Comparison of ENCODE assay signal across 19 mouse cellular contexts in the genomic region with DNA sequence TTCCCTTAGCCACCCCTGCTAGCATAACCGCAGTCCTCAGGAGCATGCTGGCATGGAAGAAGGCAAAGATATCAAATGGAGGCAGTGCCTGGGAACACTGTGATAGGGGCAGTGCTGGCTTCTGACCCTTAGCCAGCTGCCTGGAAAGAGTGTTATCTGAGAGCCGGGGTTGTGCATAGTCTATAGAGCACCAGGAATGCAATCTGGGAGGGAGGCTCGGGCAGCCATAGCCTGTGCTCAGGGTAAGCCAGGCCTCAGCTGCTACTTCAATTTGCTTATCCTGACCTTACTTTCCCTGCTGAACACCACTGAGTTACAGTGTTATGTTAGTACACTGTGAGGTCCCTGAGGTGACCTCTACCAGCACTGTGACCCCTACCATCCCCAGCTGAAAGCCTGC.
DNase-seq lines count a peak whose midpoint lies in the region; ATAC-seq and TF ChIP-seq lines count a peak whose summit lies in the region.
"Had no signal": no experiment of that assay in that cellular context is flagged by ENCODE, and none has a peak within 500 bp of the region (broad histone marks: within the 10 kb centered on the region; RNA-seq: fewer than 3 reads in every experiment).

No protein-coding gene starts in this region.

- no peak overlapping the region for H3K4me3 ChIP-seq in hindbrain, embryonic 10.5 days
- H3K4me3 ChIP-seq in hindbrain, embryonic 12.5 days: no peak overlapping the region
- H3K4me3 ChIP-seq in embryonic facial prominence, embryonic 12.5 days: no peak overlapping the region
- H3K4me3 ChIP-seq in heart, postnatal 0 days (ENCODE audit: low read depth, low read length): no peak overlapping the region
- H3K4me3 ChIP-seq in cerebellum, adult 2 months (replicated peaks; ENCODE audit: insufficient read depth, low read depth, low read length): no peak overlapping the region
- H3K4me3 ChIP-seq: layer of hippocampus, adult 2 months; midbrain, embryonic 12.5 days; neural tube, embryonic 12.5 days had no signal

- WGBS in hindbrain, embryonic 10.5 days: 32% methylated on average over 3 of the region's 3 CpGs
- 41% methylated on average over 3 of the region's 3 CpGs for whole genome bisulfite sequencing in hindbrain, embryonic 12.5 days
- WGBS in embryonic facial prominence, embryonic 12.5 days: 56% methylated on average over 3 of the region's 3 CpGs
- 20% methylated on average over 3 of the region's 3 CpGs for WGBS in heart, postnatal 0 days
- WGBS in cerebellum, adult 2 months: 72% methylated on average over 3 of the region's 3 CpGs

- peak; percentile 19 for DNase-seq in hindbrain, embryonic 10.5 days (ENCODE audit: low spot score)
- no peak for DNase-seq in heart, postnatal 0 days (ENCODE audit: low spot score)
- DNase-seq in kidney, postnatal 14 days: peak; percentile 55
- no peak for DNase-seq in adrenal gland, postnatal 36 days
- no peak for DNase-seq in cerebellum, adult 2 months
- DNase-seq: cerebellum, postnatal 36 days; lung, postnatal 36 days; retina, postnatal 1 day; spleen, adult 18-20 months had no signal

- peaks cover 15% of the 10 kb centered on the region; the same call in 1 of the 2 replicates for H3K4me1 ChIP-seq in hindbrain, embryonic 10.5 days (replicated peaks)
- H3K4me1 ChIP-seq in hindbrain, embryonic 12.5 days: peaks cover 9% of the 10 kb centered on the region
- no peaks in the 10 kb centered on the region for H3K4me1 ChIP-seq in embryonic facial prominence, embryonic 12.5 days
- H3K4me1 ChIP-seq in heart, postnatal 0 days (ENCODE audit: control insufficient read depth, insufficient read depth): no peaks in the 10 kb centered on the region
- no peaks in the 10 kb centered on the region for H3K4me1 ChIP-seq in cerebellum, adult 2 months (ENCODE audit: control insufficient read depth, insufficient read depth, low read length)
- H3K4me1 ChIP-seq: neural tube, embryonic 12.5 days had no signal

- 0 out of 2 replicates have a peak overlapping the region, but pooled peaks have one; percentile 29 for H3K27ac ChIP-seq in hindbrain, embryonic 10.5 days
- no peak overlapping the region for H3K27ac ChIP-seq in hindbrain, embryonic 12.5 days
- no peak overlapping the region for H3K27ac ChIP-seq in embryonic facial prominence, embryonic 12.5 days
- no peak overlapping the region for H3K27ac ChIP-seq in heart, postnatal 0 days (ENCODE audit: low read depth)
- H3K27ac ChIP-seq in cerebellum, adult 2 months (ENCODE audit: insufficient read depth, low read length): no peak overlapping the region
- H3K27ac ChIP-seq: layer of hippocampus, adult 2 months; liver, embryonic 14.5 days; midbrain, embryonic 12.5 days; neural tube, embryonic 12.5 days; stomach, postnatal 0 days had no signal

- no peaks in the 10 kb centered on the region for H3K27me3 ChIP-seq in hindbrain, embryonic 10.5 days (ENCODE audit: insufficient read depth, poor library complexity, severe bottlenecking)
- no peaks in the 10 kb centered on the region for H3K27me3 ChIP-seq in hindbrain, embryonic 12.5 days
- no peaks in the 10 kb centered on the region for H3K27me3 ChIP-seq in embryonic facial prominence, embryonic 12.5 days
- H3K27me3 ChIP-seq in heart, postnatal 0 days (ENCODE audit: control insufficient read depth, insufficient read depth, low read length): no peaks in the 10 kb centered on the region
- no peaks in the 10 kb centered on the region for H3K27me3 ChIP-seq in cerebellum, adult 2 months (ENCODE audit: control insufficient read depth, insufficient read depth, low read length)
- H3K27me3 ChIP-seq: CH12.LX; midbrain, embryonic 12.5 days; neural tube, embryonic 12.5 days; Patski had no signal

- no peak overlapping the region for H3K9ac ChIP-seq in hindbrain, embryonic 12.5 days
- no peak overlapping the region for H3K9ac ChIP-seq in embryonic facial prominence, embryonic 12.5 days
- no peak overlapping the region for H3K9ac ChIP-seq in heart, postnatal 0 days (replicated peaks; ENCODE audit: low read depth, low read length)
- H3K9ac ChIP-seq: liver, embryonic 14.5 days; midbrain, embryonic 12.5 days; neural tube, embryonic 12.5 days had no signal

- no peak for TF ChIP-seq POLR2A in cerebellum, adult 2 months (IDR thresholded peaks at IDR 0.05; ENCODE audit: borderline replicate concordance, insufficient read depth, low read length)

- TF ChIP-seq CTCF in heart, postnatal 0 days (IDR thresholded peaks at IDR 0.05; ENCODE audit: low read depth): no peak
- no peak for TF ChIP-seq CTCF in cerebellum, adult 2 months (IDR thresholded peaks at IDR 0.05; ENCODE audit: borderline replicate concordance, insufficient read depth, low read depth, low read length)

- H3K9me3 ChIP-seq in hindbrain, embryonic 10.5 days: no peaks in the 10 kb centered on the region
- no peaks in the 10 kb centered on the region for H3K9me3 ChIP-seq in hindbrain, embryonic 12.5 days (replicated peaks)
- H3K9me3 ChIP-seq in embryonic facial prominence, embryonic 12.5 days: no peaks in the 10 kb centered on the region
- H3K9me3 ChIP-seq in heart, postnatal 0 days (replicated peaks; ENCODE audit: control insufficient read depth, low read length): no peaks in the 10 kb centered on the region
- H3K9me3 ChIP-seq: midbrain, embryonic 12.5 days; neural tube, embryonic 12.5 days had no signal

- no peak for TF ChIP-seq EP300 in heart, postnatal 0 days (IDR thresholded peaks at IDR 0.05; ENCODE audit: low read depth)

- no peaks in the 10 kb centered on the region for H3K36me3 ChIP-seq in hindbrain, embryonic 10.5 days
- no peaks in the 10 kb centered on the region for H3K36me3 ChIP-seq in hindbrain, embryonic 12.5 days
- H3K36me3 ChIP-seq in embryonic facial prominence, embryonic 12.5 days: no peaks in the 10 kb centered on the region
- no peaks in the 10 kb centered on the region for H3K36me3 ChIP-seq in heart, postnatal 0 days (replicated peaks; ENCODE audit: control insufficient read depth, insufficient read depth, low read length)
- H3K36me3 ChIP-seq: midbrain, embryonic 12.5 days; neural tube, embryonic 12.5 days had no signal

- H3K4me2 ChIP-seq in hindbrain, embryonic 12.5 days (replicated peaks): no peak overlapping the region
- H3K4me2 ChIP-seq in embryonic facial prominence, embryonic 12.5 days (replicated peaks): no peak overlapping the region
- H3K4me2 ChIP-seq in heart, postnatal 0 days (ENCODE audit: low read depth, low read length): no peak overlapping the region
- H3K4me2 ChIP-seq: midbrain, embryonic 12.5 days; neural tube, embryonic 12.5 days had no signal

- ATAC-seq in hindbrain, embryonic 12.5 days (ENCODE audit: low FRiP score): no peak
- peak; percentile 10; the same call in 1 of the 2 replicates for ATAC-seq in embryonic facial prominence, embryonic 12.5 days (ENCODE audit: insufficient number of reproducible peaks, insufficient read depth, low FRiP score, low TSS enrichment)
- ATAC-seq in heart, postnatal 0 days (ENCODE audit: insufficient read depth, low read depth): 0 out of 2 replicates have a peak, but pooled peaks have one; percentile 30
- ATAC-seq: hindbrain, embryonic 16.5 days; Patski had no signal

Comparison
In these comparisons a context has a peak if more than half of its experiments do, and no peak if none do; other contexts are left out.
1. DNase-seq: peak in hindbrain, embryonic 10.5 days (single experiment) and kidney, postnatal 14 days (single experiment); none in heart, postnatal 0 days (single experiment), adrenal gland, postnatal 36 days (0 of 2) and cerebellum, adult 2 months (0 of 2).